Comparison of ENCODE assay signal across 7 mouse cellular contexts in genomic region chr1:151686696-151687095, GRCm38 (mm10).
DNase-seq lines count a peak whose midpoint lies in the region; ATAC-seq and TF ChIP-seq lines count a peak whose summit lies in the region.

No protein-coding gene starts in this region.

- no peaks in the 10 kb centered on the region for H3K9me3 ChIP-seq in midbrain, embryonic 10.5 days (replicated peaks)
- H3K9me3 ChIP-seq in midbrain, embryonic 16.5 days (replicated peaks; ENCODE audit: control insufficient read depth, low read length, poor library complexity, severe bottlenecking): no peaks in the 10 kb centered on the region
- H3K9me3 ChIP-seq in intestine, embryonic 16.5 days (ENCODE audit: control insufficient read depth, low read length): no peaks in the 10 kb centered on the region
- H3K9me3 ChIP-seq in stomach, postnatal 0 days (ENCODE audit: control insufficient read depth, low read length): no peaks in the 10 kb centered on the region

- H3K9ac ChIP-seq in midbrain, embryonic 16.5 days (ENCODE audit: low read depth, low read length): no peak overlapping the region
- H3K9ac ChIP-seq in intestine, embryonic 16.5 days (ENCODE audit: low read depth, low read length): no peak overlapping the region
- H3K9ac ChIP-seq in stomach, postnatal 0 days (ENCODE audit: low read length): no peak overlapping the region

- H3K4me2 ChIP-seq in midbrain, embryonic 16.5 days (ENCODE audit: low read length): no peak overlapping the region
- no peak overlapping the region for H3K4me2 ChIP-seq in intestine, embryonic 16.5 days (ENCODE audit: low read depth, low read length)
- peak overlapping the region; percentile 17; the same call in 1 of the 2 replicates for H3K4me2 ChIP-seq in stomach, postnatal 0 days (replicated peaks; ENCODE audit: low read depth)

- 71% methylated on average over 8 of the region's 8 CpGs for WGBS in midbrain, embryonic 10.5 days
- 65% methylated on average over 8 of the region's 8 CpGs for WGBS in midbrain, embryonic 16.5 days
- 31% methylated on average over 8 of the region's 8 CpGs for WGBS in intestine, embryonic 16.5 days
- 27% methylated on average over 8 of the region's 8 CpGs for WGBS in stomach, postnatal 0 days

- DNase-seq in midbrain, embryonic 10.5 days (ENCODE audit: low spot score): no peak
- DNase-seq in gastrocnemius, postnatal 10 days: peak; percentile 27
- no peak for DNase-seq in stomach, postnatal 0 days (ENCODE audit: low spot score)
- no peak for DNase-seq in left cerebral cortex, postnatal 36 days (ENCODE audit: low spot score in 2 of 2)
- DNase-seq in neural tube, embryonic 10.5 days (ENCODE audit: extremely low spot score, low spot score): no peak

- intact Hi-C loops in left cerebral cortex, postnatal 36 days (cut with DNase I): no loop called here

- no peak for TF ChIP-seq EP300 in stomach, postnatal 0 days (optimal IDR thresholded peaks at IDR 0.05)

- no peaks in the 10 kb centered on the region for H3K27me3 ChIP-seq in midbrain, embryonic 10.5 days (ENCODE audit: low read depth, poor library complexity, severe bottlenecking)
- H3K27me3 ChIP-seq in midbrain, embryonic 16.5 days (ENCODE audit: control insufficient read depth, insufficient read depth, low read depth, low read length): no peaks in the 10 kb centered on the region
- H3K27me3 ChIP-seq in intestine, embryonic 16.5 days (replicated peaks; ENCODE audit: control insufficient read depth, insufficient read depth, low read length): no peaks in the 10 kb centered on the region
- H3K27me3 ChIP-seq in stomach, postnatal 0 days (ENCODE audit: control insufficient read depth, insufficient read depth, low read length): no peaks in the 10 kb centered on the region

- no peak for ATAC-seq in midbrain, embryonic 16.5 days
- ATAC-seq in intestine, embryonic 16.5 days: 0 out of 2 replicates have a peak, but pooled peaks have one; percentile 37
- ATAC-seq in stomach, postnatal 0 days (ENCODE audit: low FRiP score, low TSS enrichment): peak; percentile 69; the same call in 1 of the 2 replicates

- H3K4me3 ChIP-seq in midbrain, embryonic 10.5 days: no peak overlapping the region
- no peak overlapping the region for H3K4me3 ChIP-seq in midbrain, embryonic 16.5 days (ENCODE audit: low read depth, low read length)
- no peak overlapping the region for H3K4me3 ChIP-seq in intestine, embryonic 16.5 days (ENCODE audit: low read length)
- H3K4me3 ChIP-seq in stomach, postnatal 0 days (ENCODE audit: low read depth, low read length): no peak overlapping the region

- H3K4me1 ChIP-seq in midbrain, embryonic 10.5 days: peaks cover 17% of the 10 kb centered on the region
- no peaks in the 10 kb centered on the region for H3K4me1 ChIP-seq in midbrain, embryonic 16.5 days (ENCODE audit: control insufficient read depth, insufficient read depth, low read length)
- peaks cover 11% of the 10 kb centered on the region for H3K4me1 ChIP-seq in intestine, embryonic 16.5 days (ENCODE audit: control insufficient read depth, insufficient read depth, low read length)
- H3K4me1 ChIP-seq in stomach, postnatal 0 days (replicated peaks; ENCODE audit: control insufficient read depth, insufficient read depth): peaks cover 5% of the 10 kb centered on the region; the same call in 1 of the 2 replicates

- TF ChIP-seq CTCF in stomach, postnatal 0 days (IDR thresholded peaks at IDR 0.05; ENCODE audit: low read depth): no peak

- H3K27ac ChIP-seq in midbrain, embryonic 10.5 days (replicated peaks): peak overlapping the region; percentile 10; the same call in 1 of the 2 replicates
- H3K27ac ChIP-seq in midbrain, embryonic 16.5 days (ENCODE audit: low read length): no peak overlapping the region
- no peak overlapping the region for H3K27ac ChIP-seq in intestine, embryonic 16.5 days (ENCODE audit: low read length)
- H3K27ac ChIP-seq in stomach, postnatal 0 days (replicated peaks): 0 out of 2 replicates have a peak overlapping the region, but pooled peaks have one; percentile 58

- no peaks in the 10 kb centered on the region for H3K36me3 ChIP-seq in midbrain, embryonic 10.5 days
- H3K36me3 ChIP-seq in midbrain, embryonic 16.5 days (ENCODE audit: control insufficient read depth, insufficient read depth, low read length): no peaks in the 10 kb centered on the region
- no peaks in the 10 kb centered on the region for H3K36me3 ChIP-seq in intestine, embryonic 16.5 days (ENCODE audit: control insufficient read depth, insufficient read depth, low read length)
- H3K36me3 ChIP-seq in stomach, postnatal 0 days (ENCODE audit: control insufficient read depth, insufficient read depth, low read length): no peaks in the 10 kb centered on the region

Comparison
In these comparisons a context has a peak if more than half of its experiments do, and no peak if none do; other contexts are left out.
1. H3K27ac ChIP-seq: peak in midbrain, embryonic 10.5 days (single experiment) and stomach, postnatal 0 days (single experiment); none in midbrain, embryonic 16.5 days (single experiment) and intestine, embryonic 16.5 days (single experiment).